Mouse (Mus musculus): ENCODE measurements around the gene Gm4778. TPM values are rescaled to one million over a fixed set of nuclear protein-coding genes. Genes with fewer than 3 reads are reported as not detected.

Gene Gm4778
- polyA plus RNA-seq, 1 experiment from 2014 or later, result not detected

Other genes with a start within 250 kb of the Gm4778 start
- gene Gm9125, start 209.2 kb upstream of the Gm4778 start, polyA plus RNA-seq (2015; fragmentation: Nextera tagmentation; extraction: Ambion mirVana), result not detected in 2 replicates
- not detected in 2 replicates for gene Gm10697, start 191.4 kb upstream of the Gm4778 start, polyA plus RNA-seq (2015; fragmentation: Nextera tagmentation; extraction: Ambion mirVana)
- not detected in 2 replicates for gene Gm10696, start 85.8 kb upstream of the Gm4778 start, polyA plus RNA-seq (2015; fragmentation: Nextera tagmentation; extraction: Ambion mirVana)
- not detected in 2 replicates for gene Gm5286, start 67.3 kb upstream of the Gm4778 start, polyA plus RNA-seq (2015; fragmentation: Nextera tagmentation; extraction: Ambion mirVana)
- 14.6 and 15.1 TPM in 2 replicates for gene Them4, start 46.1 kb downstream of the Gm4778 start, polyA plus RNA-seq (2015; fragmentation: Nextera tagmentation; extraction: Ambion mirVana)
- not detected in 2 replicates for gene Them5, start 78.1 kb downstream of the Gm4778 start, polyA plus RNA-seq (2015; fragmentation: Nextera tagmentation; extraction: Ambion mirVana)
- 0.32 and 0.46 TPM in 2 replicates for gene C2cd4d, start 98.4 kb downstream of the Gm4778 start, polyA plus RNA-seq (2015; fragmentation: Nextera tagmentation; extraction: Ambion mirVana)
- gene Rorc, start 108.8 kb downstream of the Gm4778 start, polyA plus RNA-seq (2015; fragmentation: Nextera tagmentation; extraction: Ambion mirVana), result 14.9 and 15.2 TPM in 2 replicates
- 0.23 and 0.44 TPM in 2 replicates for gene Lingo4, start 134.5 kb downstream of the Gm4778 start, polyA plus RNA-seq (2015; fragmentation: Nextera tagmentation; extraction: Ambion mirVana)
- 12.1 and 13.8 TPM in 2 replicates for gene Tdrkh, start 149.2 kb downstream of the Gm4778 start, polyA plus RNA-seq (2015; fragmentation: Nextera tagmentation; extraction: Ambion mirVana)
- 72.3 and 79.1 TPM in 2 replicates for gene Mrpl9, start 179.3 kb downstream of the Gm4778 start, polyA plus RNA-seq (2015; fragmentation: Nextera tagmentation; extraction: Ambion mirVana)
- 0.44 and 0.66 TPM in 2 replicates for gene Oaz3, start 179.9 kb downstream of the Gm4778 start, polyA plus RNA-seq (2015; fragmentation: Nextera tagmentation; extraction: Ambion mirVana)
- gene Celf3, start 214.3 kb downstream of the Gm4778 start, polyA plus RNA-seq (2015; fragmentation: Nextera tagmentation; extraction: Ambion mirVana), result 1.4 and 2.5 TPM in 2 replicates
- 0.99 and 1.7 TPM in 2 replicates for gene Riiad1, start 216.3 kb downstream of the Gm4778 start, polyA plus RNA-seq (2015; fragmentation: Nextera tagmentation; extraction: Ambion mirVana)